Mouse (Mus musculus): ENCODE measurements around the gene Serpina1b. TPM values are rescaled to one million over a fixed set of nuclear protein-coding genes. Genes with fewer than 3 reads are reported as not detected.
"Not testable (repeated sequence)": the region's sequence is repeated elsewhere in the genome, so short reads cannot be mapped to it uniquely, and the experiment has no call there.

Serpina1b gene
- polyA plus RNA-seq, 1 experiment from 2014 or later, result 78.5 TPM

DNA sequence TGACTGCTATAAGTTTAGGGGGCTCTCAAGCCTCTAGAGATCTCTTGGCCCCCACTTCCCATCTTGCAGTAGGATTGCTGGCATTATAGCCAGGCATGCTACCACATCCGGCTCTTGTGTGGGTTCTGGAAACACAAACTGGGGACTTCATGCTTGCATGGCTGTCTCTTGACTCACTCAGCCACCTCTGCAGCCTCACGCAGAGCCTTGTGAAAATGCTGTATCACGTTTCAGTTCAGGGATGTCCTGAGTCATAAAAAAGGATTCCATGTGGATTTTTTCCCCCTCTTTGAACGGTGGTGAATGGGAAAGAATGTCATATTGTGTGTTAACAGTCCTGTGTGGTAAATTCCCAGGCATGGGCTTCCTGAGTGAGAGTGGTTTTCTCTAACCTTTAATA is 146.4 kb downstream of the Serpina1b start:
- Histone ChIP-seq H3K4me2 (ENCODE audit: low read depth, low read length) (no peak overlapping the region), H3K27ac (ENCODE audit: low read length) (no peak overlapping the region), H3K27me3 (replicated peaks; ENCODE audit: control insufficient read depth, insufficient read depth, low read length) (no peaks in the 10 kb centered on the region), H3K4me3 (ENCODE audit: low read length) (no peak overlapping the region), H3K9ac (ENCODE audit: low read depth, low read length) (no peak overlapping the region), H3K4me1 (ENCODE audit: control insufficient read depth, insufficient read depth, low read length) (peaks cover 11% of the 10 kb centered on the region), H3K36me3 (ENCODE audit: control insufficient read depth, insufficient read depth, low read length) (no peaks in the 10 kb centered on the region), H3K9me3 (ENCODE audit: control insufficient read depth, low read length) (no peaks in the 10 kb centered on the region)
- no peak for ATAC-seq
- WGBS, result 45% methylated on average over 4 of the region's 4 CpGs

DNA sequence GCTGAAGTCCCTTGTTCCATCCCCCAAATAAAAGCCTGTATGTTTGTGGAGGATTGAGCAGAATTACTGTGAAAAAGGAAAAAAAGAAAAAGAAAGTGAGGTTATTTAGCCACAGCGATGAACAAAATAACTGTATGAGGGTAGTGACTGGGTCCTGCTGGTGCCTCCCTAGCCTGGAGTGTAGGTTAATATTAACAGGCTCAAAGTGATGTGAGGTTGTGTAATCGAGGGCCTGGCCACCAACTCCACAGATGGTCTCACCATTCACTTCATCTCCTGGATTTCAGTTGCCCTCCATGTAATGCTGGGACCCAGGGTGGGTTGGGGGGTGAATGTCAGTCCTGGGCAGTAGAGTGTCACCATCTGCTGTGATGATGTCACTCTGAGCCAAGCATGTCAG is 148.4 kb downstream of the Serpina1b start:
- Histone ChIP-seq H3K4me1 (ENCODE audit: control insufficient read depth, insufficient read depth, low read length) (peaks cover 5% of the 10 kb centered on the region), H3K27me3 (replicated peaks; ENCODE audit: control insufficient read depth, insufficient read depth, low read length) (no peaks in the 10 kb centered on the region), H3K4me3 (ENCODE audit: low read length) (no peak overlapping the region; the same call in 1 of the 2 replicates), H3K27ac (ENCODE audit: low read length) (no peak overlapping the region), H3K36me3 (ENCODE audit: control insufficient read depth, insufficient read depth, low read length) (no peaks in the 10 kb centered on the region), H3K4me2 (ENCODE audit: low read depth, low read length) (0 out of 2 replicates have a peak overlapping the region, but pooled peaks have one; percentile 13), H3K9me3 (ENCODE audit: control insufficient read depth, low read length) (no peaks in the 10 kb centered on the region), H3K9ac (ENCODE audit: low read depth, low read length) (no peak overlapping the region)
- WGBS, result 34% methylated on average over 2 of the region's 2 CpGs
- ATAC-seq, result peak; percentile 85

DNA sequence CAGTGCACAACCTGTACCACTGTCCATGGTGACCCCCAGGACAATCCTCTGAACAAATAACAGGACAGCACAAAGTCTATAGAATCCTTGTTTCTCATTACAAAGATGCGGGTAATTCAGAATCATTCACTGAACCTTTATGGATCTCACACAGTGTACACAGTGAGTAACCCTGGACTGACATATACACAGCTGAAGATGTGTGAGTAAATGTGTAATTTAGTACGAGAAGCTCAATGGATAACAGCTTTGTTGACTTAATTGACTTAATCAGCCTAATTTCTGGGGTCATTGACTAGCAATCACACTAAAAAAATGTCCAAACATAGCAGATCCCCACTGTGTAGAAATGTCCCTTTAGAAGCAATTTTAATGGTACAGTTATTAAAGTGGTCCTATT is 149.0 kb downstream of the Serpina1b start:
- Histone ChIP-seq H3K36me3 (ENCODE audit: control insufficient read depth, insufficient read depth, low read length) (no peaks in the 10 kb centered on the region), H3K4me2 (ENCODE audit: low read depth, low read length) (0 out of 2 replicates have a peak overlapping the region, but pooled peaks have one; percentile 13), H3K4me3 (ENCODE audit: low read length) (no peak overlapping the region), H3K9me3 (ENCODE audit: control insufficient read depth, low read length) (no peaks in the 10 kb centered on the region), H3K9ac (ENCODE audit: low read depth, low read length) (no peak overlapping the region), H3K27me3 (replicated peaks; ENCODE audit: control insufficient read depth, insufficient read depth, low read length) (no peaks in the 10 kb centered on the region), H3K27ac (ENCODE audit: low read length) (no peak overlapping the region), H3K4me1 (ENCODE audit: control insufficient read depth, insufficient read depth, low read length) (peaks cover 5% of the 10 kb centered on the region)
- WGBS, result 57% methylated on average over 2 of the region's 2 CpGs
- ATAC-seq, result no peak

DNA sequence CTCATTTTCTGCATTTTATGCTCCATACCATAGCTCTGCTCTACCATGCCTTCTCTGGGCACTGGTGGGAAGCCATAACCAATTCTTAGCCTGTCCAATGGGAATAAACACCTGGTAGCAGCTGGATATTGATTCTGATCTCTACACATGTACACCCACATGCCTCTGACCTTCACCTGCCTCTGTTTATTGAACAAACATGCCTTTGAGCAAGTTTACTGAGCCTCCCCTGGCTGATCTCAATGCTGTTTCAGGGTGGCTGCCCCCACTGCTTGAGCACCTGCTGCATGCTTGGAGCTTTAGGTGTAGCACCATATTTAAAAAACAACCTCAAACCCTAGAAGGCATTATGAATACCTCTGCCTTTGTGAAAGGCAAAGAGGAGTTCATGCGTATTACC is 150.3 kb downstream of the Serpina1b start:
- not testable (repeated sequence) for H3K27ac ChIP-seq (ENCODE audit: low read length); H3K4me2 ChIP-seq (ENCODE audit: low read depth, low read length); H3K9me3 ChIP-seq (ENCODE audit: control insufficient read depth, low read length); H3K27me3 ChIP-seq (replicated peaks; ENCODE audit: control insufficient read depth, insufficient read depth, low read length); H3K9ac ChIP-seq (ENCODE audit: low read depth, low read length); H3K36me3 ChIP-seq (ENCODE audit: control insufficient read depth, insufficient read depth, low read length); H3K4me1 ChIP-seq (ENCODE audit: control insufficient read depth, insufficient read depth, low read length); H3K4me3 ChIP-seq (ENCODE audit: low read length)
- ATAC-seq, result peak; percentile 20; the same call in 1 of the 2 replicates
- WGBS, result 100% methylated on average over 1 of the region's 1 CpGs

Other genes starting within 250 kb of the Serpina1b start
- gene Serpina10, start 198.9 kb downstream of the Serpina1b start, polyA plus RNA-seq (2015; fragmentation: Nextera tagmentation; extraction: Ambion mirVana), result 1.3 and 1.9 TPM in 2 replicates
- 53.8 and 90.3 TPM in 2 replicates for gene Serpina6, start 173.2 kb downstream of the Serpina1b start, polyA plus RNA-seq (2015; fragmentation: Nextera tagmentation; extraction: Ambion mirVana)
- gene Serpina16, start 154.2 kb downstream of the Serpina1b start, polyA plus RNA-seq (2015; fragmentation: Nextera tagmentation; extraction: Ambion mirVana), result 0.09 and 0.31 TPM in 2 replicates
- 0.12 TPM in 1 of 2 replicates, not detected in the other for gene Serpina1f, start 134.8 kb downstream of the Serpina1b start, polyA plus RNA-seq (2015; fragmentation: Nextera tagmentation; extraction: Ambion mirVana)
- 16.7 and 18.2 TPM in 2 replicates for gene Serpina1d, start 56.8 kb downstream of the Serpina1b start, polyA plus RNA-seq (2015; fragmentation: Nextera tagmentation; extraction: Ambion mirVana)
- gene Serpina1a, start 33.2 kb upstream of the Serpina1b start, polyA plus RNA-seq (2015; fragmentation: Nextera tagmentation; extraction: Ambion mirVana), result 35.7 and 38.3 TPM in 2 replicates
- 26.7 and 33.2 TPM in 2 replicates for gene Serpina1c, start 74.5 kb upstream of the Serpina1b start, polyA plus RNA-seq (2015; fragmentation: Nextera tagmentation; extraction: Ambion mirVana)
- gene Serpina1e, start 128.6 kb upstream of the Serpina1b start, polyA plus RNA-seq (2015; fragmentation: Nextera tagmentation; extraction: Ambion mirVana), result 49.8 and 59.2 TPM in 2 replicates
- 0.09 and 0.38 TPM in 2 replicates for gene Serpina11, start 159.6 kb upstream of the Serpina1b start, polyA plus RNA-seq (2015; fragmentation: Nextera tagmentation; extraction: Ambion mirVana)
- gene Serpina9, start 183.4 kb upstream of the Serpina1b start, polyA plus RNA-seq (2015; fragmentation: Nextera tagmentation; extraction: Ambion mirVana), result 0.04 TPM in 1 of 2 replicates, not detected in the other
- gene Serpina12, start 214.1 kb upstream of the Serpina1b start, polyA plus RNA-seq (2015; fragmentation: Nextera tagmentation; extraction: Ambion mirVana), result not detected in 2 replicates

All from intestine, embryonic 16.5 days (tissue).